Mouse (Mus musculus) left cerebral cortex, adult 11 months (tissue): Measurements from ENCODE around the gene Nrsn2.

Experiments used
- DNase-seq: peaks from one replicate; pipeline ENCODE4 v3.0.0; 2022; ENCODE audit warnings: low spot score

Nrsn2 gene

DNA sequence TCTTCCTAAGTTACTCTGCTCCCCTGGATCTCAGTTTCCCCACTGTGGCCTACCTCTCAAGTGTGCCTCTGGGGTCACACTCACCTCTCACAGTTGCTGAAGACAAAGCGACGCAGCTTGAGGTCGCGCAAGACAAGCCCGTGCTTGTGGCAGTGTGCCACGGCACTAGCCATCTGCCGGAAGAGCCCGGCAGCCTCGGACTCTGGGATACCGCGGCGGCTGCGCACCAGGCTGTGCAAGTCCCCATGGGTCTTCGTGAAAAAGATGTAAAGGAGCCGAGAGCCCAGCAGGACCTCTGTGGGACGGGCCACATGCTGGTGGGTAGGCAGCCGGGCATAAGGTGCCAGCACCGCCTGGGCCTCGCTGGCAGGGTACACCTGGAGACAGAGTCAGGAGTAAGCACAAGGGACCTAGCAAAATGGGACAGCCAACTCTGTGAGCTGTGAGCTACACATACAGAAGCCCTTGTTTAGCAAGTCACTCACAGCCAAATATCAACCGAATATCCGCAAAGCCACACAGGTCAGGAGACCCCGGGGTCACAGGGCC is 36.7 kb downstream of the Nrsn2 start:
- DNase-seq: no peak

DNA sequence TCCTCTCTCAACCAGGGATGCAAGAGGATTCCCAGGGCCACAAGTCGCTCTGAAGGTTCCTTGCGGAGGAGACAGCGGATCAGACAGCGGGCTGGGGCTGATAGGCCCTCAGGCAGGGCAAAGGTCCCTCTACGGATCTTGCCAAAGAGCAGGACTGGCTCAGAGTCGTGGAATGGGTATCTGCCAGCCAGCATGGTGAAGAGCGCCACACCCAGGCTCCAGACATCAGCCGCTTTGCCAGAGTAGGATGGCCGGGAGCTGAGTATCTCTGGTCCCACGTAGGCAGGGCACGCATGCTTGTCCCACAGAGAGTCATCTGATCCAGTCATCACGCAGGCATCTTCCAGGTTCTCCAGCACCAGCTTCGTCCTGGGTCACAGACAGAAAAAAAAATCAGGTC is 38.1 kb downstream of the Nrsn2 start:
- no peak for DNase-seq

DNA sequence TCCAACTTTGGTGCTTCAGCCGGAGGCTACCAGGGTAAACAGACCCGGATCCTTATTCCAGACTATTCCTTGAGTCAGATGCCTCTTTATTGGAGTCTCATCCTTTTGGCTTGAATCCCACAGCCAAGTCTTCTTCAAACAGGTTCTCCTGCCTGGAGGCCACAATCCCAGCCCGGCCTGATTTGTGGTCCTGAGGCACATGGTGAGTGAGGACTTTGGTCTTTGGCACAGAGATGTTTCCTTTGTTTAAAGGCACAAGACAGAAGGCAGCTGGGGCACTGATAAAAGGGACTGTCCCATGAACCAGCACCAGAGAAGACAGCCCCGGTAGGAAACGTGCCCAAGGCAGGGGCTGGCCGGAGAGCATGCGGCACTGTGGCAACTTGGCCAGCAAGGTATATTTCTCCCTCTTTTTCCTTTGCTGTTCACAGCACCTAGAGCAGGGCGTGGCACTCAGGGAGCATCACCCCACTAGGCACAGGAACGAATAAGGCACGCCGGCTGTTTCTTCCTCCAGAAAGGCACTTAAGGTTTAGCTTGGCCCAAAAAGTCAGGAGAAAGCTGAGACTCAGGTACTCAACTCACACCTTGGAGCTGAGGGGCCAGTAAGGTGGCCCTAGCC is 38.7 kb downstream of the Nrsn2 start:
- no peak for DNase-seq

DNA sequence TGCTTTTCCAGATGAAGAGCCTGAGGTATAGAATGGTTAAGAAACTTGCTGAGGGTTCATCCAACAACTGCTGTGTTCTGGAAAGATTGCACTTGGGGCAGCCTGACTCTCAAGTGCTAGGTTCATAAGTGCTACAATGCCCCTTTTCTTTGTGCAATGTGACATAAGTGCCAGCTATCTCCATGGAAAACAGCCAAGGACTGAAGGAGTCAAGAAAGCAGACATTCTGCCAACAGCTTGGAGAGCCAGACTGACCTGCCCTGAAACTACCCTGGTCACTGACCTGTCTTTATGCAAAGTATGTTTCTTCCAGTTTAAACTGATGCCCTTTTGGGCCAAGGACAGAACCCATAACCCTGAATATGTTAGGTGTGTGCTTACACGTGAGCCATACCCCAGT is 39.6 kb downstream of the Nrsn2 start:
- DNase-seq: no peak

DNA sequence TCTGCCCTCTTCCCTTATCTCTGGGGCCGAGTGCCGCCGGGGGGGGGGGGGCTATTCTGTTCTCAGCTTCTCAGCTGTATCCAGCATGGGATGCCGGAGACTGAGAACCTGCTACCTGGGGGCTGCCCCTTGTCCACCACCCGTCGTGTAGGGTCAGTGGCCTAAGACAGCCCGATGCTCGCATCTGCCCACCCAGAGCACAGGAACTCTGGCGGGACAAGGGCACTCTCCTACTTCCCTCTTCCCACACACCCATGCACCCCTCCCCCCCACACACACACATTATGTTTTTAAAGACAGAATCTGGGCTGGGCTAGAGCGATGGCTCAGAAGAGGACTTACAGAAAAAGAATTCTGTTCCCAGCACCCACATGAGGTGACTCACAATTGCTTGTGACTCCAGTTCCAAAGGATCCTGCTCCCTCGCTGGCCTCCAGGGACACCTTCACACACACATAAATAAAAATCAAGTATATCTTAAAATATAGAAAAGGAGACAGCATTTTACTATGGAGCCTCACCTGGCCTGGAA is 41.1 kb downstream of the Nrsn2 start:
- DNase-seq: no peak

DNA sequence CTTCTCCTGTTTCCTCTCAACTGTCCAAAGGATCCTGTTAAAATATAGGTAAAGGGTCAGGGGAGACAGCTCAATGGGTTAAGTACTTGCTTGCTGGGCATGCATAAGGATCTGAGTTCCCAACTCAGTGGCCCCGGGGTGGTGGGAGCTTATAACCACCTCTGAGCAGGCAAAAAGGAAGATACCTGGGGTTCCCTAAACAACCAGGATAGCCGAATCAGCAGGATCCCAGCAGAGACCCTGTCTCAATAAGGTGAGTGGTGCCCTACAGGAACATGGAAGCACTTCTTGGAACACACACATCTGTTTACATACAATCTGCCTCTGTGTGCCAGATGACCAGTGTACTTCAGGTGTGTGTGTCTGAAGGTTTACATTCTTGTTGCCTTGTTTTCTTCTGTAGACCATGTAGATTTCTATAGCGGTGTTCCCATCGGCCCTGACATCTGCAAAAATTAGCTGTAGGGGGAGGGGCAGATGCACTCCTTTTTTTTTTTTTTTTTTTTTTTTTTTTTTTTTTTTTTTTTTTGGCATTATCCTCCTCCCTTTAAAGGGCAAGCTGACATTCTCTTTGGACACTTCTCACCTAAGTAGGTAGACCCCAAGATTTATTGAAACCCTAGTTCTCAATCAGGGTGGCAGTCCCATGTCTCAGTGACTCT is 43.0 kb downstream of the Nrsn2 start:
- DNase-seq: no peak

DNA sequence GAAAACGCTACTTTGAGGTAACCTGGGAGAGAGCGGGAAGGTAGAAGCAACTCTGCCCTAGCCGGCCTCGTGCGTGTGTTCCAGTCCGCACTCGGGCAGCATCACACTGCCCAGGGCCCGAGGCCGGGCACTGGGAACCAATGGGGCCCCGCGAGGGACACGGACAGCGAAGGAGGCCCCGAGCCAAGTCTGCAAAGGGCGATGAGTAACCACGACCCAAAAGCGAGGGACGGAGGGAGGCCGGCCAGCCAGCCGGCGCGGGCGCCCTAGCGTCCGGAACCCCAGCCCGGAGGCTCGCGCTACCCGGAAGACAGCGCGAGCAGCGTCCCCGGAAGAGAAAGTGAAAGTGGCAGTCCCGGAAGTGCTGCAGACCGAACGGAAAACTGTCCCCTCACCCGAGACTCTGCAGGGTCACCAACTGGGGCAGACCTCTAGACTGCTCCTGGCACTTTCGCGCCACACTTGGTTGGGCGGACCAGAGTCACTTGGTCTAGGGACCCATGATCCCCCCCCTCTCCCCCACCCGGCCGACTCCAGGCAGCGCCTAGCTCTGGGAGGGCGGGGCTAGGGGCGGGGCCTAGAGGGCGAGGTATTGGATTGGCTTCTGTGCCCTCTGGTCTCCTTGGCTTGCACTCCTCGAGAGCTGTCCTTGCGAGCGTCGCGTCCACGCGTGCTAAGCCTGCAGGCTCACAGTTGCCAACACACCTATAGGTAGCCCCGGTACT is 44.2 kb downstream of the Nrsn2 start, which contains the start of gene Rbck1:
TSS of gene Rbck1 (minus strand) at position 553 of the 725 bp plus-strand sequence.
- peak; percentile 87 for DNase-seq

DNA sequence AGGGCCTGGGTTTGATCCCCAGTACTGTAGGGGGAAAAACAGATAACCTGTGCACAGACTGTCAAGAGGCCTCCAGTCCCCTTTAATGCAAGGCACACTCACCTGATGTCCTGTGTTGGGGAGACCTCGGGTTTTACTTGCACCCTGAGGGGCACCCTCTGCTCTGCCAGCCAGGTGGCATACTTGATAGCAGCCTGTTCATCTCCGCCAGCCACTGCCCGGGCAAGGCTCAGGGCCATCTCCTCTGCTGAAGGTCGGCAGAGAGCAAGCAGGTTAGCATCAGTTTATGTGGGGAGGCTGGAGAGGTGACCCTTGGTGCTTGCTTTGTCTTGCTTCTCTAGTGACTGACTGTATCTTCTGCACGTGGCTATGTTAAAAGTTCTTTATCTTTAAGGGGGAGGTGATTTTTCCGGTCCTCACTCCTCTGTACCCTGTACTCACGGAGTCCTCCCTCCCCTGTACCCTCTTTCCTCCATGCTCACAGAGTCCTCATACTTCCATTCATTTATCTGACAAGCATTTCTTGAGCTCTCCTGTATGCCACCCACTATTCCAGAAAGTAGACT is 45.5 kb downstream of the Nrsn2 start:
- no peak for DNase-seq

DNA sequence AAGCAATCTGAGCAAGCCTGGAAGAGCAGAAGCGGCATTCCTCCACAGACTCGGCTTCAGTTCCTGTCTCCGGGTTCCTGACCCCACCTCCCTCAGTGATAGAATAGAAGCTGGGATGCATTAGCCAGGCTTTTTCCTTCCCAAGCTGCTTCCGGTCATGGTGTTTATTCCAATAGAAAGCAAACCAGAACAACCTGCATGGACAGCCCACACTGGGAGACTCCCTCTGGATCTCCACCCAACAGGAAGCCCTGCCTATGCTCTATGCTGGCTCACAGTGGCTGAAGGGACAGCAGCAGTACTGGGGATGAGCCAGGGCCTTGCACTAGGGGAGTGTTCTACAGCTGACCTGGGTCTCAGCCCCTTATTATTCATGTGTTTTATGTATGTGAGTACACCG is 48.5 kb downstream of the Nrsn2 start:
- no peak for DNase-seq

DNA sequence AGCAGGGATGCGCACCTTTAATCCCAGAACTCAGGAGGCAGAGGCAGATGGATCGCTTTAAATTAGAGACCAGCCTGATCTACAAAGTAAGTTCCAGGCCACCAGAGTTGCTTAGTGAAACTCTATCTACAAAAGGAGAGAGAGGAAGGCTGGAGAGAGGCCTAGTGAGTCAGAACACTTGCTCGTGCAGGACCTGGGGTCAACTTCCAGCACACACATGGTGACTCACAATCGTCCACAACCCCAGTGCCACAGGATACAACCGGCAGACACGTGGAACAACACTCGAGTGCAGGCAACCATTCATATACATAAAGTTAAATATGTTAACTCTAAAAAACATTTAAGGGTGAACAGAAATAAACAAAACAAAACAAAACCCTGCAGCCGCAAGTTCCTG is 49.8 kb downstream of the Nrsn2 start:
- no peak for DNase-seq

DNA sequence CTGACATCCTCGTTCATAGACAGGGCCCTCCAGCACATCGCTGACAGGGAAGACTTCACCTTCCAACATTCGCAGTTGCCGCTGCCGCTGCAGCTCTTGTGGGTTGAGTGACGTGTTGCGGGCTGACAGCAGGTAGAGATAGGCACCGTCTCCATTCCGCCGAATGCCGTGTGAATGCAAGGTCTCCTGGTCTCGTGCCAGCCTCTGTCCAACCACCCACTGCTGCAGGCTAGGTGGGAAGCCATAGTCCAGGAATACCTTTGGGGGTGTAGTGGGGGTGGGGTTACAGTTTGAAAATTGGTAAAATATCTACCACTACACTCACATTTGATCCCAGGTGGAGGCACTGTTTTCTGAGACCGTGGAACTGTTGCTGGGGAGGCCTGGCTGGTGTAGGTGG is 50.3 kb downstream of the Nrsn2 start:
- no peak for DNase-seq

DNA sequence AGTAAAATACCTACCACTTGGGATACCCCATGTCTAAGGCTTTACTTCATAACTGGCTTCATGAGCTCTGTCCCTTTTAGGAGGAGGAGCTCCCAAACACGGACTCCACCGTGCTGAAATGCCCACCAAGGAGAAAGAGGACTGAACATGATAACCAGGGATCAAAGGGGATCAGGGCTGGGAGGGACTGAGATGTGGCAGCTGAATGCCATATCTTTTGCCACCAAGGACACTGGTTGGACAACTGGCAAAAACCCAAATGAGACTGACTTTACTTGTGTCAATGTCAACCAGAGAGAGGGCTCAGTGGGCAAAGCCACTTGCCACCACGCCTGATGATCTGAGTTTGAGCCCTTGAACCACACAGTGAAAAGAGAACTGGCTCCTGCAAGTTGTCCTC is 51.6 kb downstream of the Nrsn2 start:
- no peak for DNase-seq

DNA sequence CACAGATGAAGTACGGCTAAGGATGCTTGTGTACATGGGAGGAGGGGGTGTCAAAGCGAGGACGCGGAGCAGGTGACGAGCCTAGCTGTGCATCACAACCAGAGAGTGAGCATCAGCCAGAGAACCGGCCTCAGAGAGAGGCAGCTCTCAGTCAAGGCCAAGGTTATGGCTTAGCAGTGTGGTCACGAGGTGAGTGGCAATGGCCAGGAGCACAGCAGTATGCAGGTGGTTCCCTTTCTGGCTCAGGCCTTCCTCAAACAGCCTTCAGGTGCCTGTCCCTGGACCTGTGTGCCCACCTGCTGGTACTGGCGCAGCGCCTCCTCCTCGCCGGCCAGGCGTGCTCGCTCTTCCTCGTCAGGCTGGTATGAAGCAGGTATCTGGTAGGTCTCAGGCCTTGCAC is 52.5 kb downstream of the Nrsn2 start:
- DNase-seq: no peak

DNA sequence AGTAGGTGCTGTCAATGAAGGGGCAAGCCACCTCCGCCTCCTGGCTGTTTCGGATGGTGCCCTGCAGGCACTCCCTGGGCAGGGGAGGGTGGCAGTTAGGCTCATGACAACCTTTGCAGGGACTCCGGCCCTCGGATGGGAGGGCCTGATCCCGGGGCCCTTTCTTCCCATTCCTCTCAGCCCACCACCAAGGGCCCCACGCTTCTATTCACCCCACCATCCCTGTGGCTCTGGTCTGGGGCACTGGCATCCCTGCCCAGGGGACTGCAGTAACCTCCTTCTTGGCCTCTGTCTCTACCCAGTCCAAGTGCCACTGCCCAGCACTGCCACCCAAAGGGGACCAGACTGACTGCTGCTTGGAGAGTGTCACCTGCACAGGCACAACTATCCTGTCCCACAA is 54.2 kb downstream of the Nrsn2 start:
- DNase-seq: no peak

DNA sequence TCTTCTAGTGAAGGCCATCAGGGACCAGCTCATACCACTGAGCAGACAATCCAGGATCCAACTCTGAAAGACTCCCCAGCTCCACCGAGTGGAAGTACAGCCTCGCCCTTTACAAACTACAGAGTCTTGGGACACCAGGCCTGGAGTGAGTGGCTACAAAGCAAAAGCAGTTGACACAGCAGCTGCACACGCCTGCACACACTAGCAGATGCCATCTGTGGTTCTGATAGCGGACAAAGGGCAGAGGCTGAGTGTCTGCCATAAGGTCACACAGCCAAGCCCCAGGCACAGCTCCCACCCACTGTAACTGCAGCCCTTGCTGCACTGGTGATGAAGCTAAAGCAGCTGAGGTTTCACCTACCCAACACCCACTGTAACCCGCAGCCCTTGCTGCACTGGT is 54.9 kb downstream of the Nrsn2 start:
- no peak for DNase-seq
